Mouse (Mus musculus): Measurements from ENCODE around the gene Prss27.

GRCm38 (mm10) chr17:24005049-24005448 lies 32.9 kb upstream of the Prss27 start:
- TF ChIP-seq CTCF (IDR thresholded peaks at IDR 0.05; ENCODE audit: borderline replicate concordance, extremely low read depth, insufficient read depth, insufficient read length), result no peak
- TF ChIP-seq POLR2A (IDR thresholded peaks at IDR 0.05; ENCODE audit: borderline replicate concordance, extremely low read depth, insufficient read depth, insufficient read length, poor library complexity, severe bottlenecking), result no peak
